Mouse (Mus musculus): Measurements from ENCODE around the gene Lrch1.

Lrch1 gene

GRCm38 (mm10) chr14:74798063-74798890, 149.4 kb downstream of the Lrch1 start:
- no peak for DNase-seq

- DNase-seq, result no peak
These were observed 150.2 kb downstream of the Lrch1 start for GRCm38 (mm10) chr14:74797386-74798062.

- peak; percentile 51 to 62 for DNase-seq
These were observed 152.7 kb downstream of the Lrch1 start for GRCm38 (mm10) chr14:74794931-74795330.

GRCm38 (mm10) chr14:74792793-74793192, 154.9 kb downstream of the Lrch1 start:
- DNase-seq, result no peak

- no peak for DNase-seq
These were observed 157.1 kb downstream of the Lrch1 start for GRCm38 (mm10) chr14:74790535-74790934.

GRCm38 (mm10) chr14:74788766-74789165, 158.9 kb downstream of the Lrch1 start:
- peak; percentile 37 to 58 for DNase-seq

GRCm38 (mm10) chr14:74787717-74788116, 160.0 kb downstream of the Lrch1 start:
- no peak for DNase-seq

GRCm38 (mm10) chr14:74784243-74784934, 163.3 kb downstream of the Lrch1 start:
- no peak for DNase-seq

GRCm38 (mm10) chr14:74774046-74774619, 173.5 kb downstream of the Lrch1 start:
- no peak for DNase-seq

GRCm38 (mm10) chr14:74767892-74768291, 179.8 kb downstream of the Lrch1 start:
- DNase-seq, result no peak

- DNase-seq, result peak; percentile 82 to 91
These were observed 183.3 kb downstream of the Lrch1 start for GRCm38 (mm10) chr14:74764191-74764918.

GRCm38 (mm10) chr14:74736850-74737249, 210.8 kb downstream of the Lrch1 start:
- no peak for DNase-seq

GRCm38 (mm10) chr14:74735471-74735870, 212.2 kb downstream of the Lrch1 start:
- no peak for DNase-seq

- DNase-seq, result no peak
These were observed 214.3 kb downstream of the Lrch1 start for GRCm38 (mm10) chr14:74733397-74733796.

- DNase-seq, result peak; percentile 87 to 89
These were observed 215.4 kb downstream of the Lrch1 start, which contains the start of gene Esd for GRCm38 (mm10) chr14:74732079-74732783. TSS of gene Esd (plus strand) at chr14:74732297.

- no peak for DNase-seq
These were observed 216.2 kb downstream of the Lrch1 start for GRCm38 (mm10) chr14:74731221-74732078.

GRCm38 (mm10) chr14:74723541-74723940, 224.1 kb downstream of the Lrch1 start:
- DNase-seq, result no peak

GRCm38 (mm10) chr14:74709054-74709453, 238.6 kb downstream of the Lrch1 start:
- peak; percentile 33 to 50 for DNase-seq
